Mouse (Mus musculus) CH12.LX (cell line): ENCODE measurements around the gene Hipk2. TPM values are rescaled to one million over a fixed set of nuclear protein-coding genes. Genes with fewer than 3 reads are reported as not detected.

Experiments
- DNase-seq: peaks from one replicate; pipeline ENCODE4 v3.0.0-alpha.2; 2013; ENCODE audit errors: extremely low read depth
- H3K27ac ChIP-seq: 2 replicates; pipeline ENCODE4 v1.5.1; 2012; ENCODE audit warnings: low read depth, mild to moderate bottlenecking, control low read depth, moderate library complexity; ENCODE audit not compliant: insufficient read depth
- H3K27me3 ChIP-seq: replicated peaks from 2 replicates; pipeline ENCODE3; 2012; ENCODE audit warnings: inconsistent platforms
- H3K36me3 ChIP-seq, 2 experiments: replicated peaks in 1 of 2; 2 replicates each; pipeline versions ENCODE3 to v1.6.1; 2012; ENCODE audit warnings: inconsistent platforms in 1 of 2, low read length in 1 of 2, mild to moderate bottlenecking in 1 of 2, mixed read lengths in 1 of 2, moderate library complexity in 1 of 2; ENCODE audit not compliant: control insufficient read depth in 1 of 2, insufficient read depth in 1 of 2
- H3K4me1 ChIP-seq, 2 experiments: 2 replicates each; pipeline ENCODE4 v1.6.1; 2012; ENCODE audit warnings: inconsistent platforms in 1 of 2, moderate library complexity in 1 of 2; ENCODE audit not compliant: insufficient read depth in 2 of 2, control insufficient read depth in 1 of 2
- H3K4me2 ChIP-seq: 2 replicates; pipeline ENCODE4 v1.6.1; 2012; ENCODE audit warnings: low read depth, mild to moderate bottlenecking, control low read depth; ENCODE audit not compliant: poor library complexity, insufficient read depth, severe bottlenecking
- H3K4me3 ChIP-seq, 3 experiments: fragments of 150-350 bp in 1 of 3; sonication (generic) in 1 of 3; replicated peaks in 1 of 3; 2 replicates each; pipeline versions ENCODE3 to v1.5.1; 2011 to 2012; ENCODE audit warnings: low read depth in 2 of 3, low read length in 2 of 3, mild to moderate bottlenecking in 2 of 3, moderate library complexity in 2 of 3, control low read depth in 1 of 3, improper control_type of control experiment in 1 of 3, inconsistent platforms in 1 of 3, mixed read lengths in 1 of 3; ENCODE audit not compliant: poor library complexity in 1 of 3
- H3K79me2 ChIP-seq: replicated peaks from 2 replicates; pipeline ENCODE4 v1.6.1; 2012; ENCODE audit warnings: mild to moderate bottlenecking, moderate library complexity; ENCODE audit not compliant: control insufficient read depth, poor library complexity, insufficient read depth, severe bottlenecking; ENCODE audit errors: extremely low read depth
- H3K9ac ChIP-seq: 2 replicates; pipeline ENCODE4 v1.6.1; 2012; ENCODE audit warnings: low read depth, mild to moderate bottlenecking, control low read depth, moderate library complexity; ENCODE audit not compliant: insufficient read depth
- H3K9me3 ChIP-seq: replicated peaks from 2 replicates; pipeline ENCODE3; 2012; ENCODE audit warnings: low read length, inconsistent platforms, mixed read lengths
- CHD1 ChIP-seq: IDR thresholded peaks from 2 replicates; pipeline ENCODE4 v1.6.1; 2012; ENCODE audit warnings: low read depth, low read length, improper control_type of control experiment, inconsistent platforms
- CHD2 ChIP-seq: IDR thresholded peaks from 2 replicates; pipeline ENCODE4 v1.6.1; 2011; ENCODE audit warnings: low read length, improper control_type of control experiment
- CTCF ChIP-seq, 2 experiments: IDR thresholded peaks in 1 of 2; conservative IDR thresholded peaks in 1 of 2; 2 replicates each; pipeline ENCODE4 v1.5.1; 2011 to 2012; ENCODE audit warnings: low read depth in 2 of 2, low read length in 2 of 2, improper control_type of control experiment in 1 of 2, inconsistent platforms in 1 of 2, mild to moderate bottlenecking in 1 of 2, moderate library complexity in 1 of 2
- E2F4 ChIP-seq: IDR thresholded peaks from 2 replicates; pipeline ENCODE4 v1.6.1; 2011; ENCODE audit warnings: low read depth, low read length, improper control_type of control experiment; ENCODE audit not compliant: insufficient replicate concordance
- EP300 ChIP-seq: IDR thresholded peaks from 2 replicates; pipeline ENCODE4 v1.6.1; 2011; ENCODE audit warnings: low read length, improper control_type of control experiment
- ETS1 ChIP-seq: conservative IDR thresholded peaks from 2 replicates; pipeline ENCODE4 v1.6.1; 2012; ENCODE audit warnings: low read depth, mild to moderate bottlenecking, inconsistent platforms, low read length, improper control_type of control experiment, moderate library complexity
- HCFC1 ChIP-seq: IDR thresholded peaks from 2 replicates; pipeline ENCODE4 v1.6.1; 2012; ENCODE audit warnings: low read depth, mild to moderate bottlenecking, inconsistent platforms, low read length, improper control_type of control experiment
- IRF4 ChIP-seq: IDR thresholded peaks from 2 replicates; pipeline ENCODE4 v1.6.1; 2014; ENCODE audit warnings: low read depth, mild to moderate bottlenecking, inconsistent platforms, low read length, improper control_type of control experiment
- JUN ChIP-seq: IDR thresholded peaks from 2 replicates; pipeline ENCODE4 v1.6.1; 2011; ENCODE audit warnings: low read depth, mild to moderate bottlenecking, low read length, improper control_type of control experiment, moderate library complexity; ENCODE audit not compliant: insufficient read depth
- MAX ChIP-seq: IDR thresholded peaks from 2 replicates; pipeline ENCODE4 v1.6.1; 2011; ENCODE audit warnings: low read length, improper control_type of control experiment
- MAZ ChIP-seq: IDR thresholded peaks from 2 replicates; pipeline ENCODE4 v1.6.1; 2012; ENCODE audit warnings: low read depth, mild to moderate bottlenecking, inconsistent platforms, low read length, improper control_type of control experiment, moderate library complexity
- MEF2A ChIP-seq: IDR thresholded peaks from 2 replicates; pipeline ENCODE4 v1.6.1; 2014; ENCODE audit warnings: low read depth, mild to moderate bottlenecking, inconsistent platforms, low read length, improper control_type of control experiment, borderline replicate concordance
- MXI1 ChIP-seq: IDR thresholded peaks from 2 replicates; pipeline ENCODE4 v1.6.1; 2011; ENCODE audit warnings: mild to moderate bottlenecking, low read depth, low read length, improper control_type of control experiment
- MYC ChIP-seq: IDR thresholded peaks from 2 replicates; pipeline ENCODE4 v1.6.1; 2011; ENCODE audit warnings: low read depth, mild to moderate bottlenecking, improper control_type of control experiment, low read length
- NRF1 ChIP-seq: IDR thresholded peaks from 2 replicates; pipeline ENCODE4 v1.6.1; 2014; ENCODE audit warnings: low read depth, mild to moderate bottlenecking, inconsistent platforms, low read length, improper control_type of control experiment, moderate library complexity
- POLR2A ChIP-seq: IDR thresholded peaks from 2 replicates; pipeline ENCODE4 v1.6.1; 2011; ENCODE audit warnings: low read depth, mild to moderate bottlenecking, improper control_type of control experiment, low read length
- RAD21 ChIP-seq: IDR thresholded peaks from 2 replicates; pipeline ENCODE4 v1.6.1; 2011; ENCODE audit warnings: low read depth, mild to moderate bottlenecking, low read length, improper control_type of control experiment, moderate library complexity
- SMC3 ChIP-seq: IDR thresholded peaks from 2 replicates; pipeline ENCODE4 v1.6.1; 2011; ENCODE audit warnings: low read depth, low read length, improper control_type of control experiment
- UBTF ChIP-seq: IDR thresholded peaks from 2 replicates; pipeline ENCODE4 v1.6.1; 2012; ENCODE audit warnings: low read depth, mild to moderate bottlenecking, inconsistent platforms, low read length, improper control_type of control experiment, moderate library complexity
- ZKSCAN1 ChIP-seq: IDR thresholded peaks from 2 replicates; pipeline ENCODE4 v1.6.1; 2012; ENCODE audit warnings: low read depth, inconsistent platforms, low read length, improper control_type of control experiment, borderline replicate concordance
- dilution Hi-C: fragments of 300-500 bp; cut with MboI; formaldehyde crosslinking; loops from 2 replicates; pipeline ENCODE4 v1.14.3; 2020; ENCODE audit warnings: low sequenced_read_pairs; ENCODE audit not compliant: extremely low pct_unique_long_range_greater_than_20kb, extremely low pct_ligation_motif_present
- in situ Hi-C: fragments of 300-500 bp; cut with MboI; formaldehyde crosslinking; loops from 3 replicates; pipeline ENCODE4 v1.14.3; 2019; ENCODE audit warnings: low sequenced_read_pairs, low pct_ligation_motif_present, low pct_unique_long_range_greater_than_20kb, mixed read lengths
- polyA plus RNA-seq: library from polyadenylated mRNA; unstranded; fragments of >175 nt; gene quantifications from 2 replicates; pipeline ENCODE4 v1.2.1, GENCODE M21; 2012; ENCODE audit warnings: low read depth; ENCODE audit not compliant: insufficient read length
- total RNA-seq, 2 experiments: library from RNA; depleted of rRNA; stranded (reverse); fragments of 300-350 nt in 1 of 2; fragments of >200 nt in 1 of 2; gene quantifications; 2 replicates each; pipeline ENCODE4 v1.2.3; 2012 to 2014

The Hipk2 gene
- total and polyA plus RNA-seq, 3 experiments = 1.6 to 5.3 (median 2.6) TPM

DNA sequence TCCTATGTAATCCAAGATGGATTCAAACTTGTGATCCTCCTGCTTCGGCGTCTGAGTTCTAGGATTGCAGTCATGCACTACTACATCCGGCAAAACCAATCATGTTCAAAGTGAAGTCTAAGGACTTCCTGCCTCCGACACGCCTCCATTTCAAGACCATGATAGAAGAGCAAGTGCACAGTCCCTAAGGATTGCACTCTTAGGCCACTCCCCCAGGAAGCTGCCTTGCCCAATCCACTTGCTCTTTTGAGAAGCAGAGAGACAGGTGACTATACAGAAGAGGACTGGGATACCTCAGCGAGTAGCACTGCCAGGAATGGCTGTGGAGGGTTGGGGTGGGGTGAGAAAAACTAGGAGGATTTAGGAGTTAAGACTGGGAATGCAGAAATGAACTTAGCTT, 13.2 kb upstream of the Hipk2 start:
- no peak for TF ChIP-seq JUN
- no peak for TF ChIP-seq MXI1
- no peak for TF ChIP-seq EP300
- TF ChIP-seq SMC3 = no peak
- no peak for TF ChIP-seq MAZ
- TF ChIP-seq CHD1 = no peak
- TF ChIP-seq CTCF (conservative IDR thresholded peaks at IDR 0.05 in 1 of 2, IDR thresholded peaks at IDR 0.05 in 1 of 2; ENCODE audit: low read depth in 2 of 2, low read length in 2 of 2) = no peak
- Histone ChIP-seq H3K9me3 (no peaks in the 10 kb centered on the region), H3K27ac (no peak overlapping the region), H3K27me3 (peaks cover 3% of the 10 kb centered on the region), H3K4me3 (no peak overlapping the region), H3K36me3 (no peaks in the 10 kb centered on the region), H3K4me2 (no peak overlapping the region), H3K79me2 (no peaks in the 10 kb centered on the region), H3K9ac (no peak overlapping the region), H3K4me1 (no peaks in the 10 kb centered on the region)
- DNase-seq = no peak
- in situ Hi-C loops (no loop called here), dilution Hi-C loops (no loop called here)

DNA sequence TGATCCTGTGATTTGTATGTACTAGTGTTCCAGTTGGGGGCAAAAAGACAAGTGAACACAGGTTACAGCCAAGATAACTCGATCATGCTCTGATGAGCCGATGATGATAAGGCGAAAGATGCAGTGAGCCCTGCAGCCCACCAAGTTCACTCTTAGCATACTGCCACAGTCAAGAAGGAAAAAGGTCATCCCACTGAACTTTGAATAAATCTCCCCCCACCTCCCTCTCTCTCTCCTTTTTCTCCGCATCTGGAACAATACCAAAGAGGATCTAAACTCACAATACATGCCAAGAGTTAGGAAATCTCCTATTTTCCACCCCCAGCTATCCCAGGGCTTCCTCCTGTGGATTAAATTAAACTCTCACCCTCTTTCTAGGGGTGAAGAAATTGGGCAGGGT, 11.5 kb upstream of the Hipk2 start:
- Histone ChIP-seq H3K27me3 (peaks cover 3% of the 10 kb centered on the region), H3K4me3 (no peak overlapping the region), H3K79me2 (no peaks in the 10 kb centered on the region), H3K27ac (no peak overlapping the region), H3K9me3 (no peaks in the 10 kb centered on the region), H3K4me2 (no peak overlapping the region), H3K9ac (no peak overlapping the region), H3K36me3 (no peaks in the 10 kb centered on the region), H3K4me1 (peaks cover 0 to 11% of the 10 kb centered on the region in 2 experiments; a peak in 2 of 4 replicates)
- TF ChIP-seq IRF4 (no peak), ETS1 (no peak), NRF1 (no peak), RAD21 (no peak), HCFC1 (no peak), MEF2A (no peak), E2F4 (no peak), UBTF (no peak), MYC (no peak), ZKSCAN1 (no peak), CHD2 (no peak), MAX (no peak), POLR2A (no peak)
- in situ Hi-C loops (no loop called here), dilution Hi-C loops (no loop called here)
- DNase-seq = no peak
